Mouse (Mus musculus) lung, adult 18-20 months (tissue): Measurements from ENCODE around the gene Ube2d3.

Experiments
- DNase-seq, 2 experiments: peaks; one replicate each; pipeline ENCODE4 v3.0.0; 2022; ENCODE audit warnings: mixed read lengths in 2 of 2

Gene Ube2d3

GRCm38 (mm10) chr3:135437758-135438495 lies at the start of gene Ube2d3:
Gene Ube2d3, plus strand, starts transcription at chr3:135438149.
- DNase-seq: peak; percentile 99

GRCm38 (mm10) chr3:135393186-135393585 lies 44.8 kb upstream of the Ube2d3 start:
- DNase-seq: no peak

GRCm38 (mm10) chr3:135395085-135395484 lies 42.9 kb upstream of the Ube2d3 start:
- no peak for DNase-seq

- DNase-seq: no peak
These were observed 41.9 kb upstream of the Ube2d3 start for GRCm38 (mm10) chr3:135396081-135396480.

- DNase-seq: no peak
These were observed 40.8 kb upstream of the Ube2d3 start for GRCm38 (mm10) chr3:135397112-135397511.

GRCm38 (mm10) chr3:135402201-135402658 lies 35.7 kb upstream of the Ube2d3 start:
- peak; percentile 84 to 87 for DNase-seq

- no peak for DNase-seq
These were observed 34.7 kb upstream of the Ube2d3 start for GRCm38 (mm10) chr3:135403211-135403610.

GRCm38 (mm10) chr3:135403856-135404255 lies 34.1 kb upstream of the Ube2d3 start:
- DNase-seq: no peak

GRCm38 (mm10) chr3:135404599-135404998 lies 33.4 kb upstream of the Ube2d3 start:
- no peak for DNase-seq

- DNase-seq: no peak
These were observed 30.6 kb upstream of the Ube2d3 start for GRCm38 (mm10) chr3:135407351-135407750.

- DNase-seq: no peak
These were observed 28.7 kb upstream of the Ube2d3 start for GRCm38 (mm10) chr3:135409219-135409618.

- DNase-seq: no peak
These were observed 26.9 kb upstream of the Ube2d3 start for GRCm38 (mm10) chr3:135411056-135411455.

- DNase-seq: peak in 1 of 2 experiments; percentile 24
These were observed 26.1 kb upstream of the Ube2d3 start for GRCm38 (mm10) chr3:135411824-135412223.

GRCm38 (mm10) chr3:135417245-135417644 lies 20.7 kb upstream of the Ube2d3 start:
- no peak for DNase-seq

GRCm38 (mm10) chr3:135417799-135418198 lies 20.1 kb upstream of the Ube2d3 start:
- no peak for DNase-seq

GRCm38 (mm10) chr3:135420542-135421309 lies 17.2 kb upstream of the Ube2d3 start:
- no peak for DNase-seq

GRCm38 (mm10) chr3:135421310-135421594 lies 16.7 kb upstream of the Ube2d3 start:
- DNase-seq: no peak

- DNase-seq: no peak
These were observed 15.6 kb upstream of the Ube2d3 start for GRCm38 (mm10) chr3:135422232-135422855.

- peak; percentile 79 for DNase-seq
These were observed 14.9 kb upstream of the Ube2d3 start for GRCm38 (mm10) chr3:135422856-135423607.

- DNase-seq: peak in 1 of 2 experiments; percentile 9
These were observed 14.2 kb upstream of the Ube2d3 start, which contains the start of gene Cisd2 for GRCm38 (mm10) chr3:135423608-135424212. Gene Cisd2, minus strand, starts transcription at chr3:135423925.

GRCm38 (mm10) chr3:135436901-135437616 lies 890 bp upstream of the Ube2d3 start:
- no peak for DNase-seq

- DNase-seq: peak; percentile 92 to 93
These were observed 573 bp downstream of the Ube2d3 start for GRCm38 (mm10) chr3:135438531-135438912.
